Mouse (Mus musculus) lung, embryonic 14.5 days (tissue): ENCODE results near the gene Endou. TPM values are rescaled to one million over a fixed set of nuclear protein-coding genes. Genes with fewer than 3 reads are reported as not detected.

Experiments
- ATAC-seq: fragments of 200-750 bp; cut with Nextera tagmentation; 2 replicates; pipeline ENCODE4 v1.8.0; 2017; ENCODE audit warnings: mild to moderate bottlenecking, moderate TSS enrichment, moderate library complexity; ENCODE audit not compliant: insufficient read depth
- DNase-seq: peaks from one replicate; pipeline ENCODE4 v3.0.0-alpha.2; 2015
- H3K27ac ChIP-seq: fragments of 300-500 bp; sonication (generic); 2 replicates; pipeline ENCODE4 v1.5.1; 2014; ENCODE audit warnings: low read depth, mild to moderate bottlenecking, moderate library complexity
- H3K27me3 ChIP-seq: fragments of 300-500 bp; sonication (generic); 2 replicates; pipeline ENCODE4 v1.6.1; 2014; ENCODE audit warnings: low read length, control low read depth; ENCODE audit not compliant: insufficient read depth
- H3K36me3 ChIP-seq: fragments of 300-500 bp; sonication (generic); 2 replicates; pipeline ENCODE4 v1.6.1; 2014; ENCODE audit warnings: control low read depth; ENCODE audit not compliant: insufficient read depth
- H3K4me1 ChIP-seq: fragments of 300-500 bp; sonication (generic); 2 replicates; pipeline ENCODE4 v1.6.1; 2014; ENCODE audit warnings: antibody characterized with exemption, control low read depth; ENCODE audit not compliant: insufficient read depth
- H3K4me2 ChIP-seq: fragments of 300-500 bp; sonication (generic); 2 replicates; pipeline ENCODE4 v1.6.1; 2014; ENCODE audit warnings: mild to moderate bottlenecking
- H3K4me3 ChIP-seq: fragments of 300-500 bp; sonication (generic); 2 replicates; pipeline ENCODE4 v1.5.1; 2014; ENCODE audit warnings: low read depth, low read length
- H3K9ac ChIP-seq: fragments of 300-500 bp; sonication (generic); 2 replicates; pipeline ENCODE4 v1.6.1; 2014
- H3K9me3 ChIP-seq: fragments of 300-500 bp; sonication (generic); 2 replicates; pipeline ENCODE4 v1.6.1; 2016; ENCODE audit warnings: low read depth, low read length, control low read depth
- CTCF ChIP-seq: IDR thresholded peaks from 2 replicates; pipeline ENCODE4 v1.5.1; 2016; ENCODE audit warnings: antibody characterized with exemption, low read depth
- WGBS: fragments of 180-500 bp; shearing (Covaris S2); extraction: QIAGEN DNeasy Blood & Tissue Kit; methylation state at CpG from one replicate; pipeline ENCODE4 v1.1.7; 2014; 5-methylcytosine and 5-hydroxymethylcytosine counted together
- polyA plus RNA-seq: library from polyadenylated mRNA; unstranded; fragments of >200 nt; fragmentation: Nextera tagmentation; extraction: Ambion mirVana; gene quantifications from 2 replicates; pipeline ENCODE4 v1.2.1, GENCODE M21; 2014

The Endou gene
- polyA plus RNA-seq, 1 experiment from 2014 or later, result not detected

DNA sequence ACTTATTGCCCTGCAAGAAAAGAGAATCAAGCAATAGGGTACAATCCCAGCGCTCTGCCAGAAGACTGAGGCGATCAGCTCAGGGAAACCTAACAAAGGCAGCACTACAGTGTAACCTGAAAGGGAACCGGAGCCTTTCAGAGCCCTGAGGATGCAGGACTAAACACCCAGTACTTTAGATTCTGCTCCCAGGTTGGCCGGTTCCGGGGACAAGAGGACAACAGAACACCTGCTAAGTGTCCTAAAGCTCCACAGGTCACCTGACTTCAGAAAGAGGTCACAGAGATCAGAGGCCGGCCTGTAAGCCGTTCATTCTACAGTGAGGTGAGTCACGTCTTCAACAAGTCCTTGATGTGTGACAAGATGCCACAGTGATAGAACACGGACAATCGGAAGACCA lies 34.5 kb downstream of the Endou start:
- no peak overlapping the region for H3K27ac ChIP-seq
- H3K27me3 ChIP-seq, result no peaks in the 10 kb centered on the region
- DNase-seq, result no peak
- no peak overlapping the region for H3K4me2 ChIP-seq
- ATAC-seq, result no peak
- 87% methylated on average over 10 of the region's 10 CpGs for WGBS
- H3K9me3 ChIP-seq, result no peaks in the 10 kb centered on the region
- H3K4me1 ChIP-seq, result no peaks in the 10 kb centered on the region
- no peak overlapping the region for H3K4me3 ChIP-seq
- peaks cover 90% of the 10 kb centered on the region for H3K36me3 ChIP-seq
- H3K9ac ChIP-seq, result no peak overlapping the region
- TF ChIP-seq CTCF, result no peak

DNA sequence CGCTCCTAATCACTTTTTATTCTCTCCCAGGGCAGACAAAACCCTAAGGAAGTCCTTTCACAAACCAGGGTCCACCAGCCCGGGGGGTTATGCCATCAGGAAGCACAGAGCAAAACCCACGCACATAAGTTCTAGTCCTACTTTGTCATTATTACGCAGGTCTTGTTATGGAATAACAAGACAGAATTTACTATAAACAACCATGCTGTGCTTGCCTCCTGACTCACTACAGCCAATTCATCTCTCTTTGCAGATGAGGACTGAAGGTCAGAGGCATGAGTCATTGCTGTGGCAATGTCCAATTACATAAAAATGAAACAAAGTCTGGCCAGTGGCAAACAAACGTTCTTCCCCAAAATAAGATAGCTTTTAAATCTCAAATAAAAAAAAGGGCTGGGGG lies 37.7 kb downstream of the Endou start:
- H3K4me2 ChIP-seq, result no peak overlapping the region
- no peak for ATAC-seq

DNA sequence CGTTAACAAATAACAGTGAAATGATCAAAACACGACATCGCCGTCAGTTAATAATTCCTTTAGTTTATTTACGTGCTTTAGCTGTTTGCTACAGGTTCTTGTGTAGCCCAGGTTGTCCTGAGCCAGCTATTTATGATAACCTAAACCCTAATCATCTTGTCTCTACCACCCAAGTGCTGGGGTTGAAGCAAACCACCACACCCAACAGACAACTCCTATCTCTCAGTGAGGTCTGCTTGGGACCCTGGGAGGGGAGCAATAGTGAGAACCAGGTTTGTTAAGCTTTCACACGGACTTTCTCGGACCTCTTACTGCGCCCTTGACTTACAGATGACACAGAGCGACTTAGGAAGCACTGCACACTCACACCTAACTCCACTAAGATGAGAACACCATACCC lies 47.0 kb downstream of the Endou start:
- Histone ChIP-seq H3K27me3 (no peaks in the 10 kb centered on the region), H3K4me1 (no peaks in the 10 kb centered on the region), H3K27ac (no peak overlapping the region), H3K36me3 (peaks cover 89% of the 10 kb centered on the region), H3K4me2 (no peak overlapping the region), H3K9me3 (no peaks in the 10 kb centered on the region), H3K9ac (no peak overlapping the region), H3K4me3 (no peak overlapping the region)
- no peak for TF ChIP-seq CTCF
- ATAC-seq, result no peak
- DNase-seq, result no peak
- whole genome bisulfite sequencing, result 91% methylated on average over 9 of the region's 9 CpGs

More for the DNA sequence above, 37.7 kb downstream of the Endou start:
- Histone ChIP-seq H3K9ac (no peak overlapping the region), H3K4me3 (no peak overlapping the region), H3K36me3 (peaks cover 85% of the 10 kb centered on the region), H3K4me1 (no peaks in the 10 kb centered on the region), H3K27me3 (no peaks in the 10 kb centered on the region), H3K9me3 (no peaks in the 10 kb centered on the region), H3K27ac (no peak overlapping the region)
- DNase-seq, result no peak
- TF ChIP-seq CTCF, result no peak
- whole genome bisulfite sequencing, result 88% methylated on average over 5 of the region's 5 CpGs

DNA sequence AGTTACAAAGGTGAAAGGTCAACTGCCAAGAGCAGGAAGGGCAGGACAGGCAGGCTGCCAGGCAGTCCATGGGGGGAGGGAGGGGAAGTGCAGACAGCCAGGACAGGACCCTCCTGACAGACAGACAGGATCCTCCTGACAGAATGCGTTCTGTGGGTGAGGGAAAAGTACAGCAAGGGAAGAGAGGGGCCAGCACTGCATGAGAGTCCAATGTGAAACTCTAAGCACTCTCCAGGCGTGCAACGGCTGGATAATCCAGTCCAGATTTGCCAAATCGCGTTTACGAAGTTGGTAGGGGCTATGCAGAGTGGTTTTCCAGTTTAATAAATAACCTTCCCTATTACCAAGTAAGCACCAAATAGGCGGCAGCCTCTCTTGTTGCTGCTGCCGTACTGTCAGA lies 49.1 kb downstream of the Endou start:
- DNase-seq, result no peak
- H3K4me3 ChIP-seq, result no peak overlapping the region
- no peaks in the 10 kb centered on the region for H3K27me3 ChIP-seq
- 79% methylated on average over 8 of the region's 8 CpGs for WGBS
- ATAC-seq, result no peak
- H3K9me3 ChIP-seq, result no peaks in the 10 kb centered on the region
- no peak overlapping the region for H3K4me2 ChIP-seq
- H3K4me1 ChIP-seq, result no peaks in the 10 kb centered on the region
- peaks cover 89% of the 10 kb centered on the region for H3K36me3 ChIP-seq
- no peak overlapping the region for H3K9ac ChIP-seq
- no peak overlapping the region for H3K27ac ChIP-seq
- TF ChIP-seq CTCF, result no peak

DNA sequence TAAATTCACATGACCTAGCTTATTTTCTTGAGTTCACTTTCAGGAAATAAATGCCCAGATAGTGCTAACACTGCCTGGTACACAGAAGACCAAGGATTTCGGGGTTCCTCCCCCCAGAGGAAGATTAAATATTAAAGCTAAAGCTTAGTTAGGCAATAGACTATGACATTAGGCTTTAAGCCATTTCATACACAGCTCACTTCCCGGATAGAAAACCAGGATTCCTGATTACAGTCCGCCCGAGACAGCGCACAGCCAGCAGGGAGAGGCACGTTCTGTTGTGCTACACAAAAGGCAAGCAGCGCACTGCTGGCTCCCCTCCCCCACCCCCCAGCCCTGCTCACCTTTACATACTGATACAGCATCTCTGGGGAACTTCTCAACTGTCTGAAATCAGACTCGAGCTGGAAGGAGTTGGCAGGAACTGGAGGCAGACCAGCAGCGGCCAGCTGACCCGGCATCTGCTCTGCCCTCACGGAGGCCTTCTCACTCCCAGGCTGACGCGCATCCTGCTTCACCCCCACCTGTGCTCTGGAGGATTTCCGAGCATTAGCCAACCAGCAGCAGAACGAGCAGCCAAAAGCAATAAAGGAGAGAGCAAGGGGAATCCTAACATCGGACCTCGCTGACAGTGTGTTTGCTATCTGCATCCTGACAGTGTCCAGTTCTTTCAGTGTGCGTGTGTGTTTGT lies 51.0 kb downstream of the Endou start:
- no peak overlapping the region for H3K4me2 ChIP-seq
- no peak overlapping the region for H3K27ac ChIP-seq
- H3K9me3 ChIP-seq, result no peaks in the 10 kb centered on the region
- WGBS, result 77% methylated on average over 18 of the region's 18 CpGs
- DNase-seq, result peak; percentile 21
- H3K36me3 ChIP-seq, result peaks cover 87% of the 10 kb centered on the region
- no peak for TF ChIP-seq CTCF
- no peak overlapping the region for H3K4me3 ChIP-seq
- no peak overlapping the region for H3K9ac ChIP-seq
- ATAC-seq, result no peak
- no peaks in the 10 kb centered on the region for H3K4me1 ChIP-seq
- H3K27me3 ChIP-seq, result no peaks in the 10 kb centered on the region

DNA sequence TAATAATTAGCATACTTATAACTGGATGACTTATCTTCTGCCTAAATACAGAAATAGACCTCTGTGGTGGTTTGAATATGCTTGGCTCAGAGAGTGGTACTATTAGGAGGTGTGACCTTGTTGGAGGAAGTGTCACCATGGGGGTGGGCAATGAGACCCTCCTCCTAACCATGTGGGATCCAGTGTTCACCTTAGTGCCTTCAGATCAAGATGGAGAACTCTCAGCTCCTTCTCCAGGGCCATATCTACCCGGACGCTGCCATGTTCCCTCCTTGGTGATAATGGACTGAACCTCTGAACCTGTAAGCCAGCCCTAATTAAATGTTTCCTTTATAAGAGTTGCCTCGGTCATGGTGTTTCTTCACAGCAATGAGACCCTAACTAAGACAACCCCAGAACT lies 53.8 kb downstream of the Endou start:
- Histone ChIP-seq H3K4me3 (no peak overlapping the region), H3K27me3 (no peaks in the 10 kb centered on the region), H3K9me3 (no peaks in the 10 kb centered on the region), H3K4me2 (no peak overlapping the region), H3K36me3 (peaks cover 87% of the 10 kb centered on the region), H3K9ac (no peak overlapping the region), H3K4me1 (no peaks in the 10 kb centered on the region), H3K27ac (no peak overlapping the region)
- no peak for TF ChIP-seq CTCF
- 84% methylated on average over 3 of the region's 3 CpGs for WGBS
- no peak for ATAC-seq
- DNase-seq, result no peak

DNA sequence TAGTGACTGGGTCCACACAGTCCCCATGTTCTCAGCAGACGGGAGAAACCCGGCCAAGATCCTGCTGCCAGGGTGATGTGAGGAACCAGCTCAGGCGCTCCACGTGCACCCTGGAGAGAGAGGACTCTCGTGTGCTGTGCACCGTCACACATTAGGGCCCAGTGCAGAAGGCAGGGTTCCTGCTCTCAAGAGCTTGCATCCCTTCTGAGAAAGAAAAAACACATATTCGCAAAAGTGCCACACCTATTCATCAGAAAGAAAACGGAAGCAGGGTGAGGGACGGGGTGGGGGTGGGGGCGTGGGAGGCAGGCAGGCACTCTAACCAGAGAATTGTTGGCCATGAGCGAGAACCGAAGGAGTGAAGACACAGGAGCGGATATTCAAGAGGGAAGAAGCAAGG lies 55.2 kb downstream of the Endou start:
- H3K4me3 ChIP-seq, result no peak overlapping the region
- H3K27ac ChIP-seq, result no peak overlapping the region
- no peak overlapping the region for H3K4me2 ChIP-seq
- H3K9me3 ChIP-seq, result no peaks in the 10 kb centered on the region
- H3K36me3 ChIP-seq, result peaks cover 74% of the 10 kb centered on the region
- DNase-seq (no peak), ATAC-seq (no peak)
- H3K4me1 ChIP-seq, result no peaks in the 10 kb centered on the region
- H3K9ac ChIP-seq, result no peak overlapping the region
- no peaks in the 10 kb centered on the region for H3K27me3 ChIP-seq
- WGBS, result 86% methylated on average over 13 of the region's 13 CpGs
- no peak for TF ChIP-seq CTCF
